Mouse (Mus musculus): ENCODE data around the gene Gstt2.

DNA sequence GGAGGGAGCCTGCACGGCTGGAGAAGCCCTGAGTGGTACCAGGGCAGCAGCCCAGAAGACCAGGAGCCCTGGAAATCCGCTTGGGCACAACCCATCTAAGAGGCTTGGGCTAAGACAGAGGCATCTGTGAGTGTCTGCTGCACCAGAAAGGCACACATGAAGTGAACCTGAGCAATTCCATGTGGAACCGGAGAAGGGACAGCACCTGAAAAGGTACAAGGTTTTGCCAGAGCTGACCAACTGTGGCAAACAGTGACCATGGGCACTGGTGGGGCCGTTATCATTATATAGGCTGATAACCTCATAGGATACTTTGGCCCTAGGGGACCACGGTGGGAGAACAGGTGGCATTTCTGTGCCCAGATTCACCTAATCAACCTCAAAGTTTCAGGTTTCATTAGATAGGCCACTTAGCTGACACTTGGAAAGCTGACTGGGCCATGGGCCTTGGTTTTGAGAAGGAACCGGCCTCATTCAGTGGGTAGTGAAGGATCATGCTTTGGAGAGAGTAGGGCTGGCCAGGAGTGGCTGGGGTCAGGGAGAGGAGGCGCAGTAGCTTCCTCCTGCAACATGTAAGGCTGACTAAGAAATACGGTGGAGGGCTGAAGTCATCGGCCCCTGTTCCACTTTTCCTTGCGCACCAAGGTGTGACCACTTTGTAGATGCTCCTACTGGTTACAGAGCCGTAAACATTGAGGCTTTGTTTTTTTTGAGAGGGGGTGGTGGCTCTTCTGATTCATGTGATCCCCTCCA is 19.1 kb upstream of the Gstt2 start:
- TF ChIP-seq CTCF (IDR thresholded peaks at IDR 0.05; ENCODE audit: control insufficient read depth, insufficient read depth, insufficient read length) = no peak
- no peak for TF ChIP-seq FOSL1 (IDR thresholded peaks at IDR 0.05; ENCODE audit: insufficient read depth, low read length, poor library complexity, severe bottlenecking)
- no peak for TF ChIP-seq MYOD1 (IDR thresholded peaks at IDR 0.05; ENCODE audit: control insufficient read depth, insufficient read length, low read depth)
- TF ChIP-seq MYOG (IDR thresholded peaks at IDR 0.05; ENCODE audit: control insufficient read depth, extremely low read depth, insufficient read length) = no peak
